Mouse (Mus musculus) ES-E14 (cell line): ENCODE results near the gene Ezh1. TPM values are rescaled to one million over a fixed set of nuclear protein-coding genes. Genes with fewer than 3 reads are reported as not detected.

Source experiments
- DNase-seq: peaks from one replicate; pipeline ENCODE4 v3.0.0-alpha.2; 2013; ENCODE audit warnings: low read depth, low spot score
- H3K27ac ChIP-seq: 2 replicates; pipeline ENCODE4 v1.5.1; 2012; ENCODE audit warnings: low read depth, mild to moderate bottlenecking, low read length, moderate library complexity, mixed read lengths; ENCODE audit not compliant: poor library complexity, insufficient read depth, severe bottlenecking
- H3K36me3 ChIP-seq: 2 replicates; pipeline ENCODE4 v1.6.1; 2012; ENCODE audit warnings: mild to moderate bottlenecking, low read length, moderate library complexity, mixed read lengths; ENCODE audit not compliant: control insufficient read depth, poor library complexity, insufficient read depth, severe bottlenecking
- H3K4me1 ChIP-seq, 2 experiments: fragments of 150-350 bp in 1 of 2; sonication (generic) in 1 of 2; 2 replicates each; pipeline ENCODE4 v1.6.1; 2012; ENCODE audit warnings: low read length in 2 of 2, mild to moderate bottlenecking in 1 of 2, mixed read lengths in 1 of 2; ENCODE audit not compliant: control insufficient read depth in 2 of 2, insufficient read depth in 2 of 2, poor library complexity in 1 of 2
- H3K4me3 ChIP-seq, 2 experiments: fragments of 150-350 bp in 1 of 2; sonication (generic) in 1 of 2; 2 replicates each; pipeline ENCODE4 v1.5.1; 2012; ENCODE audit warnings: low read length in 2 of 2, low read depth in 1 of 2, mild to moderate bottlenecking in 1 of 2, mixed read lengths in 1 of 2; ENCODE audit not compliant: insufficient read depth in 1 of 2, poor library complexity in 1 of 2, severe bottlenecking in 1 of 2
- H3K9ac ChIP-seq: 2 replicates; pipeline ENCODE4 v1.6.1; 2012; ENCODE audit warnings: low read depth, mild to moderate bottlenecking, low read length, mixed read lengths; ENCODE audit not compliant: poor library complexity, insufficient read depth, severe bottlenecking
- H3K9me3 ChIP-seq: fragments of 150-350 bp; sonication (generic); 2 replicates; pipeline ENCODE4 v1.6.1; 2012; ENCODE audit warnings: low read depth, mild to moderate bottlenecking, low read length; ENCODE audit not compliant: control insufficient read depth, insufficient read depth
- CHD2 ChIP-seq: IDR thresholded peaks from 2 replicates; pipeline ENCODE4 v1.6.1; 2014; ENCODE audit warnings: mild to moderate bottlenecking, low read depth, low read length, inconsistent platforms
- HCFC1 ChIP-seq: IDR thresholded peaks from 2 replicates; pipeline ENCODE4 v1.6.1; 2012; ENCODE audit warnings: low read length, inconsistent platforms, borderline replicate concordance; ENCODE audit not compliant: insufficient read depth
- MAFK ChIP-seq: IDR thresholded peaks from 2 replicates; pipeline ENCODE4 v1.6.1; 2014; ENCODE audit warnings: mild to moderate bottlenecking, low read depth, low read length, inconsistent platforms; ENCODE audit not compliant: insufficient read depth
- ZC3H11A ChIP-seq: IDR thresholded peaks from 2 replicates; pipeline ENCODE4 v1.6.1; 2012; ENCODE audit warnings: low read depth, mild to moderate bottlenecking, inconsistent platforms, low read length, borderline replicate concordance
- ZNF384 ChIP-seq: IDR thresholded peaks from 2 replicates; pipeline ENCODE4 v1.6.1; 2012; ENCODE audit warnings: low read depth, low read length, inconsistent platforms
- in situ Hi-C, 2 experiments: fragments of 600-800 bp; cut with MboI; formaldehyde crosslinking; loops; one replicate each; pipeline ENCODE4 v1.15.1; 2025; ENCODE audit warnings: low sequenced_read_pairs in 2 of 2, inconsistent platforms in 1 of 2; ENCODE audit not compliant: unreplicated experiment in 2 of 2
- total RNA-seq: library from RNA; depleted of rRNA; stranded (reverse); fragments of 300-350 nt; gene quantifications from 2 replicates; pipeline ENCODE4 v1.2.3, GENCODE M21; 2012

The Ezh1 gene
- total RNA-seq, 1 experiment = 18.3 TPM

DNA sequence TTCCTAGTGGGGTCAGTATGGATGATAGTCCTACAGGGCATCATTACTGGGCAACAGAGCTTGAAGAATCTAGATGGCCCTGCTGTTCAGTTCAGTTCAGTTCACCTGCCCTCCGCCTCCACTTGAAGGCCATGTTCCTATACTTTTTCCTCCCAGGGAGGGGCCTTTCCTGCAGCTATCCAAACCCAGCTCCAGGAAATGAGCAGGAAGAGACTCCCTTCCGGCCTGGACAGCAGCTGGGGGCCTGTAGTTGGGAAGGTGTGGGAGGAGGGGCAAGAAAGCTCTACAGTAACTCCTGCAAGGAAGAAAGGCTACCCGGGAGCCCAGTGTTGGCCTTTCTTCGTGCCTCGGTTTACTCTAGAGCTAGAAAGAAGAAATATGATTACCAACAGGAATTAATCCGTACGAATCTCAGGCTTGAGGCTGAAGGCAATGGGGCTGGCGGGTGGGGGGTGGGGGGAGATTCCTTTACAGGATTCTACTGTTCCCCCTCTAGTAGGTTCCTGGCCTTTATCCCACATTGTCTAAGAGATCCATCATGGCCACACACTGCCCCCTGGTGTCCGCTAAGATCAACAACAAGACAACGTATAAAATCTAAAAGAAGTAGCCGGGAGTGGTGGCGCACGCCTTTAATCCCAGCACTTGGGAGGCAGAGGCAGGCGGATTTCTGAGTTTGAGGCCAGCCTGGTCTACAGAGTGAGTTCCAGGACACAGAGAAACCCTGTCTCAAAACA, 22.2 kb upstream of the Ezh1 start:
- peaks cover 0 to 15% of the 10 kb centered on the region in 2 experiments; a peak in 1 of 4 replicates for H3K4me1 ChIP-seq
- no peak overlapping the region for H3K4me3 ChIP-seq
- no peak for TF ChIP-seq HCFC1
- TF ChIP-seq CHD2 = no peak
- TF ChIP-seq ZNF384 = no peak
- TF ChIP-seq MAFK = no peak
- peak; percentile 86 for TF ChIP-seq ZC3H11A
- H3K27ac ChIP-seq = no peak overlapping the region
- in situ Hi-C loops = no loop called here
- no peaks in the 10 kb centered on the region for H3K9me3 ChIP-seq
- no peaks in the 10 kb centered on the region for H3K36me3 ChIP-seq
- peak; percentile 88 for DNase-seq
- no peak overlapping the region; the same call in 1 of the 2 replicates for H3K9ac ChIP-seq

GRCm38 (mm10) chr11:101247521-101248030, 21.3 kb upstream of the Ezh1 start:
- no peaks in the 10 kb centered on the region for H3K9me3 ChIP-seq
- no peak overlapping the region for H3K9ac ChIP-seq
- no peak for TF ChIP-seq HCFC1
- TF ChIP-seq MAFK = no peak
- no peak for TF ChIP-seq ZC3H11A
- TF ChIP-seq ZNF384 = no peak
- no peak for TF ChIP-seq CHD2
- H3K4me3 ChIP-seq = no peak overlapping the region
- H3K27ac ChIP-seq = no peak overlapping the region
- no peaks in the 10 kb centered on the region for H3K36me3 ChIP-seq
- DNase-seq = no peak
- H3K4me1 ChIP-seq = peaks cover 0 to 15% of the 10 kb centered on the region in 2 experiments; a peak in 1 of 4 replicates
- in situ Hi-C loops = no loop called here

DNA sequence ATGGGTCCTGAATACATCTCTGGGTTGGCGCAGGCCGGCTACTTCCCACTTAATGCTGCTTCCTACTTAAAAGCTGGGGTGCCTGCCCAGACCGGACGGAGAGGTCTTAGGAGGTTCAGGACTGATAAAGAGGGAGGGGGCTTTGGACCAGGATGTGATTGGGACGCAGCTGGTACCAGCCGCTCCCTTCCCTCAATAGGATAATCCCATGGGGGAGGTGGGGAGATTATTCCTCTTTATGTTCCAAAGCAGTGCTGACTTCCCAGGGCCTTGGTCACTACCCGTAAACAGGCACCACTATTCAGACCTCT, 20.4 kb upstream of the Ezh1 start:
- TF ChIP-seq MAFK = no peak
- no peak for TF ChIP-seq CHD2
- no peaks in the 10 kb centered on the region for H3K36me3 ChIP-seq
- no peak for DNase-seq
- no peak overlapping the region for H3K27ac ChIP-seq
- H3K4me1 ChIP-seq = peaks cover 0 to 15% of the 10 kb centered on the region in 2 experiments; a peak in 1 of 4 replicates
- H3K9ac ChIP-seq = peak overlapping the region; percentile 29
- in situ Hi-C loops = no loop called here
- H3K9me3 ChIP-seq = no peaks in the 10 kb centered on the region
- H3K4me3 ChIP-seq = peak overlapping the region; percentile 55 to 57

DNA sequence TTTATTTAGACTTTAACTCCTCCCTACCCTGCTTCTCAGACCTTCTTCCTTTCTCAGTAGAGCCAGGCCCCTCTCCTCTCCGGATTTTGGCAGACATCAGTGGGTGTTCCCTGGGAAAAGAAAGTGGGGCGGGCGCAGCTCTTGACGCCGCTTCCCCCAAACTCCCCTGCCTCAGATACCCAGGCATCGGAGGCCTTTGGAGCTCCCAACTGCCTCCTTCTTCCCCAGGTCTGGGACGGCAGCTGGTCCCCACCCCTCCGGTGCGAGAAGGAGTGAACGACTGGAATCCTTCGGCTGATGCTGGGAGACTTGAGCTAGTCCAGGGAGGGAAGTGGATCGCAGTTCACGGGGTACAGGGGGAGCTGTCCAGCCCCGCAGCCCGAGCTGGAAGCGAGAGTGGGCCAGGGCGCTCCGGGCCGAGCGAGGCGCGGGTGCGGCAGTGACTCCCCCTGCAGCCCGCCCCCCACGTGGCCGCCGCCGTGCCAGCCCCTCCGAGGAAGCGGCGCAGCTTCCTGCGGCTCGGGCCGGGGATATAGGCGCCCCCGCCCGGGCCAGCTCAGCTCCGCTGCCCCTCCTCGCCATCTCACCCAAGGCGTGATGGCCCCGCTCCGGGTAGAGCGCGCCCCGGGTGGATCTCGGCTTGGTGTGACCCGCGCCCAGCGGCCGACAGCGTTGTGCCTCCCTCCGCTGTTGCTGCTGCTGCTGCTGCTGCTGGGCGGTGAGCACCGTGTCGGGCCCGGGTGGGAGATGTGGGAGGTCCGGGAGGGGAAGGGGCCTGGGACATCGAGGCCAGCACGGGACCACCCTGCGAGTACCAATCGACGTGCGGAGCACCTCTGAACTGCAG, 19.8 kb upstream of the Ezh1 start, which contains the start of gene Ramp2:
Ramp2 (plus strand) TSS at position 174 of the 847 bp plus-strand sequence.
- Histone ChIP-seq H3K4me1 (peaks cover 0 to 15% of the 10 kb centered on the region in 2 experiments; a peak in 1 of 4 replicates), H3K36me3 (no peaks in the 10 kb centered on the region), H3K4me3 (peak within 1 kb of the TSS; percentile 55 to 57), H3K27ac (no peak within 1 kb of the TSS), H3K9me3 (no peaks in the 10 kb centered on the region), H3K9ac (peak within 1 kb of the TSS; percentile 29)
- TF ChIP-seq CHD2 (no peak), ZNF384 (no peak), HCFC1 (no peak), ZC3H11A (no peak), MAFK (no peak)
- in situ Hi-C loops = no loop called here
- no peak for DNase-seq
